Mouse (Mus musculus): ENCODE data around the gene Prune2.

DNA sequence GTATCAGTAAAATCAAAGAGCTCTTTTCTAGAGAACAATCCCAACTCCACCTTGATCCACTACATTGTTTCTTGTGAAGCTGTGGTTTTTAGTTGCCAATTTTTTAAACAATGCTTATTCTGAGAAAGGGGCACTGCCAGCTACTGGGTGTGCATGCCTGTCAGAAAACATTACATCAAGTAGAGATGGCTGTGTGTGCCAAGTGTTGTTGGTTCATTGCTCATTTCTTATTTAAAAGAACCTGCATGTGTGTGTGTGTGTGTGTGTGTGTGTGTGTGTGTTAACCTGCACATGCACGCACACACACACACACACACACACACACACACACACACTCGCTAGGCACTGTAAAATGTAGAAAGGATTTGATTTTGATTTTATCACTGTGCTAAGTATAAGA lies 204.3 kb downstream of the Prune2 start:
- TF ChIP-seq MAX (IDR thresholded peaks at IDR 0.05; ENCODE audit: low read length), result no peak
- TF ChIP-seq POLR2AphosphoS2 (IDR thresholded peaks at IDR 0.05; ENCODE audit: low read length), result no peak
- TF ChIP-seq TCF12 (IDR thresholded peaks at IDR 0.05; ENCODE audit: low read depth, low read length), result no peak
- no peak for TF ChIP-seq HCFC1 (IDR thresholded peaks at IDR 0.05; ENCODE audit: low read depth, low read length)
- no peak for TF ChIP-seq KAT2A (conservative IDR thresholded peaks at IDR 0.05; ENCODE audit: low read depth, low read length)
- no peak for TF ChIP-seq CTCF (IDR thresholded peaks at IDR 0.05 in 2 of 3, conservative IDR thresholded peaks at IDR 0.05 in 1 of 3; ENCODE audit: control insufficient read depth in 1 of 3, insufficient read depth in 1 of 3, low read depth in 2 of 3, low read length in 3 of 3, poor library complexity in 1 of 3, severe bottlenecking in 1 of 3)
- no peak for TF ChIP-seq MYC (IDR thresholded peaks at IDR 0.05; ENCODE audit: low read depth, low read length)
- TF ChIP-seq EP300 (IDR thresholded peaks at IDR 0.05; ENCODE audit: low read depth in 1 of 2, low read length in 2 of 2), result no peak
- TF ChIP-seq POLR2A (IDR thresholded peaks at IDR 0.05; ENCODE audit: control insufficient read depth in 1 of 2, insufficient read depth in 1 of 2, low read depth in 1 of 2, low read length in 2 of 2, poor library complexity in 1 of 2), result no peak
- no peak for TF ChIP-seq MAZ (IDR thresholded peaks at IDR 0.05; ENCODE audit: low read depth, low read length)
- TF ChIP-seq NELFE (IDR thresholded peaks at IDR 0.05; ENCODE audit: low read depth, low read length), result no peak

Data from MEL (cell line).